Mouse (Mus musculus) gonadal fat pad, adult 2 months (tissue): Measurements from ENCODE around the gene Scrn3. TPM values are rescaled to one million over a fixed set of nuclear protein-coding genes. Genes with fewer than 3 reads are reported as not detected.

ENCODE experiments used
- DNase-seq: peaks from one replicate; pipeline ENCODE4 v3.0.0-alpha.2; 2012; ENCODE audit warnings: low read depth
- polyA plus RNA-seq: library from polyadenylated mRNA; depleted of rRNA; stranded (reverse); fragments of >200 nt; gene quantifications from 2 replicates; pipeline ENCODE4 v1.2.3, GENCODE M21; 2012; rRNA removed

Gene Scrn3
- polyA plus RNA-seq, 1 experiment, result 12.3 TPM

DNA sequence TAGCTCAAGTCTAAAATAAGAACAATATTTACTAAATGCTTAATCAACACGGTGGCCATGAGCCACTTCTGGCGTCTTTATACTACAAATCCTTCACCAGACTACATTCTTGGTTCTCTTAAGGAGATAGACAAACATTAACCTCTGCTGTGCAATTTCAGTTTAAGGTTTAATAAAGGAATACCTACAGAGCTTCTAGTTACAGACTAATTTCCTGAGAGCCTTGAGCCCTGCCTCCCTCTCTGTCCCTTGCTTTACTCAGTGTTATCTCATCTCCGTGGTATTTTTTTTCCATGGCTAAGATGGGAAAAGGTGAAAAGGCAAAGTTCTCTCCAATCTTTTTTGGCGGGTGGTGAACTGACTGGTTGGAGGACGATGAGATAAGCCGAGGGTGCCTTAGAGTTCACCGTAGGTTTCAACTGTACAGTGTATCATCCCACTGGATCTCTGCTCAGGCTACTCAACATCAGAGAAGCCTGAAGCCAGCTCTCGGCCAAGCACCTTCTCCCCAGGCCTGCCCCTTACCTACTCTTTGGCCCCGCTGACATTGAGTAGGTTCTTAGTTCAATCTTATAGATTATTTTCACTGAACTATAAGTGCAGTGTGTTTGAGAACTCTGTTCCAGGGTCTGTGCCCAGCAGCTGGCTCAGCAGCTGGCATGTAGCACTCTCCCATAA lies 68.0 kb downstream of the Scrn3 start:
- DNase-seq, result no peak

DNA sequence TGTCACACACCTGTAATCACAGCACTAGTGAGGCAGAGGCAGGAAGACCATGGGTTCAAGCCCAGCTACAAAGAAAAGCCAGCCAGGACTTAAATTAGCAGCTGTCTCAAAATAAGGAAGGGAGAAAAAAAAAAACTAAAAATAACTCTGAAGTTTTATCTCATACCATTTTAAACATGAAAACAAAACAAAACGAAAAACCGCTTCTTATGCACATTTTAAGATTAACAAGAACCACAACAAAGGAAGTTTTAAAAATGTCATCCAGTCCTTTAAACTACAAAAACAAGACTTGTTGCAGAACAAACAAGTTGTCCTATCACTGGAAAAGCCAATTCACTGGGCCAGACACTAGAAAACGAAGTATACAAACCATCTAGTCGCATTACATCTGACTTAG lies 72.8 kb downstream of the Scrn3 start:
- no peak for DNase-seq

DNA sequence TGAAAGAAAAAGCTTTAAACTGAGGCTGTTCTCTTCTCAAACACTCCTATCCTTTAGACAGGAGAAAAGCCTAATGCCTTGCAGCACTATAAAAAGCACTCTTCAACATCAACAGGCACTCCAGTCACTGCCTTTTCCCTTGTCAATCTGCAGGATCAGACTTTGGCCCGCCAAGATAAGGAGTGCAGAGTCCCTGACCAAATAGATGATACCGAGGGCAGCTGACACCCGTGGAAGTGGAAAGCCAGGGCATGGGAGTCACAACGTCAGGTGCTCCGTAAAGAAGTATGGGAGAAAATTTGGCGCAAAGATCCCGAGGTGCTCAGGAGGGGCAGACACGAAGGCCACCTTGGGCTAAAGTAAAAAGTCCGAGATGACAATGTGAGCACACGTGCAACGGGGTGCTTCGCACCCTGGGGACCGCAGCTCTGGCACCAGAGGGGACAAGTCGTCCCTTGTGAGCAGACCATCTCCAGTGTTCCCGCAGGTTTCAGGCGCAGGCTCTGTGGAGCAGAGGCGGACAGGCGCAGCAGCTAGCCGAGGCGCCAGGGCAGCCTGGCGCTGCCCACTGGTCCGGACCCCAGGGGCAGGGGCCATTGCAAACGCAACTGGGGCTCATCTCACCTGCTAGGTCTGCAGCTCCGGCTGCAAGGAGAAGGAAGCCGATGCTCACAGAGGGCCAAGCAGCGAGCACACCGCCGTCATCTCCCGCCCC lies 73.4 kb downstream of the Scrn3 start:
- no peak for DNase-seq

DNA sequence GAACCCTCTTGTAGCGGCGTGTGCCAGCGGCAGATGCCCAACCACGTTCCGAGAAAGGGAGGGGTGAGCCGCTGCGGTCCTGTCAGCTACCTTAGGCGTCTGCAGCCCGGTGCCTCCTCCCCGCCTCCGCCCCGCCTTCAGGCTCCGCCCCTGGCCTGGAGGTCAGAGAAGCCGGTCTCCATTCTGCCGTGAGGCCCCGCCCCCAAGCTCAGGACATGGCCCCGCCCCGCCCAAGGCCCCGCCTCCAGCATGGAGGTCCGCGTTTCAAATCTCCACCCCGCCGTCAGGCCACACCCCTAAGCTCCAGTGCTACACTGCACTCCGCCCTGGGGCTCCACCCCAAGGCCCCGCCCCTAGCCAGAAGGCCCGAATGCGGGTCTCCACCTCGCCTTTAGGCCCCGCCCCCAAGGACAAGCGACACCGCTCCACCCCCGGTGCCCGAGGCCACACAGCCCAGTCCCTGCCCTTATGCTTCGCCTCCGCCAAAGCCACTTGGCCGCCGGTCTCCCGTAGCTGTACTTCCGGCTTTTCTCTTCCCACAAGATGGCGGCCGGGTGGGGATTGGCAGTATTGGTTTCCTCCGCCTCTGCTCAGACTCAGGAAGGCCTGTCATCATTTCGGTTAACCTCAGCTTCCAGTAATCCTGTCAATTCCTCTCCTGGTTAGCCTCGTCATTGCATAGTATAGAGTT lies 74.1 kb downstream of the Scrn3 start, which contains the start of gene Gpr155:
Gene Gpr155, minus strand, starts transcription at position 217 of the 691 bp plus-strand sequence.
- DNase-seq, result peak; percentile 59

Other genes with a start within 250 kb of the Scrn3 start
- gene Ola1, start 93.7 kb upstream of the Scrn3 start, polyA plus RNA-seq, result 11.2 and 13.1 TPM in 2 replicates
- not detected in 2 replicates for gene Sp9, start 40.7 kb upstream of the Scrn3 start, polyA plus RNA-seq
- 3.3 and 4.7 TPM in 2 replicates for gene Cir1, start 100 bp downstream of the Scrn3 start, polyA plus RNA-seq
- gene Gpr155, start 74.0 kb downstream of the Scrn3 start, polyA plus RNA-seq, result 25.8 and 33.2 TPM in 2 replicates
- gene Wipf1, start 217.1 kb downstream of the Scrn3 start, polyA plus RNA-seq, result 5.2 and 7.6 TPM in 2 replicates